Mouse (Mus musculus): ENCODE measurements around the gene Tln2. TPM values are rescaled to one million over a fixed set of nuclear protein-coding genes. Genes with fewer than 3 reads are reported as not detected.
A peak's percentile ranks its signal among the peaks of the same experiment; 100 is the strongest.

Gene Tln2
- total RNA-seq, 1 experiment, result 20.2 TPM

- TF ChIP-seq HCFC1 (IDR thresholded peaks at IDR 0.05; ENCODE audit: borderline replicate concordance, insufficient read depth, low read length) (no peak), CHD2 (IDR thresholded peaks at IDR 0.05; ENCODE audit: low read depth, low read length) (no peak), ZC3H11A (IDR thresholded peaks at IDR 0.05; ENCODE audit: borderline replicate concordance, low read depth, low read length) (no peak), MAFK (IDR thresholded peaks at IDR 0.05; ENCODE audit: insufficient read depth, low read depth, low read length) (no peak), ZNF384 (IDR thresholded peaks at IDR 0.05; ENCODE audit: low read depth, low read length) (no peak)
Observed at GRCm38 (mm10) chr9:67211220-67211619, 348.3 kb downstream of the Tln2 start.

GRCm38 (mm10) chr9:67209451-67209850, 350.1 kb downstream of the Tln2 start:
- peaks cover 24 to 44% of the 10 kb centered on the region in 2 experiments for H3K4me1 ChIP-seq (ENCODE audit: control insufficient read depth in 2 of 2, insufficient read depth in 2 of 2, low read length in 2 of 2, poor library complexity in 1 of 2)
- DNase-seq (ENCODE audit: low read depth, low spot score), result no peak
- no peaks in the 10 kb centered on the region for H3K36me3 ChIP-seq (ENCODE audit: control insufficient read depth, insufficient read depth, low read length, poor library complexity, severe bottlenecking)
- no peak overlapping the region for H3K9ac ChIP-seq (ENCODE audit: insufficient read depth, low read depth, low read length, poor library complexity, severe bottlenecking)
- H3K27ac ChIP-seq (ENCODE audit: insufficient read depth, low read depth, low read length, poor library complexity, severe bottlenecking), result peak overlapping the region; percentile 98
- TF ChIP-seq ZC3H11A (IDR thresholded peaks at IDR 0.05; ENCODE audit: borderline replicate concordance, low read depth, low read length) (no peak), MAFK (IDR thresholded peaks at IDR 0.05; ENCODE audit: insufficient read depth, low read depth, low read length) (peak; percentile 91), ZNF384 (IDR thresholded peaks at IDR 0.05; ENCODE audit: low read depth, low read length) (no peak), HCFC1 (IDR thresholded peaks at IDR 0.05; ENCODE audit: borderline replicate concordance, insufficient read depth, low read length) (no peak), CHD2 (IDR thresholded peaks at IDR 0.05; ENCODE audit: low read depth, low read length) (no peak)
- H3K4me3 ChIP-seq (ENCODE audit: insufficient read depth in 1 of 2, low read depth in 1 of 2, low read length in 2 of 2, poor library complexity in 1 of 2, severe bottlenecking in 1 of 2), result no peak overlapping the region
- in situ Hi-C loops (cut with MboI; ENCODE audit: low sequenced_read_pairs in 2 of 2, unreplicated experiment in 2 of 2), result no loop called here
- H3K9me3 ChIP-seq (ENCODE audit: control insufficient read depth, insufficient read depth, low read depth, low read length), result no peaks in the 10 kb centered on the region

More at GRCm38 (mm10) chr9:67211220-67211619, 348.3 kb downstream of the Tln2 start:
- Histone ChIP-seq H3K36me3 (ENCODE audit: control insufficient read depth, insufficient read depth, low read length, poor library complexity, severe bottlenecking) (no peaks in the 10 kb centered on the region), H3K4me1 (ENCODE audit: control insufficient read depth in 2 of 2, insufficient read depth in 2 of 2, low read length in 2 of 2, poor library complexity in 1 of 2) (peaks cover 25 to 45% of the 10 kb centered on the region in 2 experiments), H3K9ac (ENCODE audit: insufficient read depth, low read depth, low read length, poor library complexity, severe bottlenecking) (no peak overlapping the region), H3K27ac (ENCODE audit: insufficient read depth, low read depth, low read length, poor library complexity, severe bottlenecking) (no peak overlapping the region), H3K4me3 (ENCODE audit: insufficient read depth in 1 of 2, low read depth in 1 of 2, low read length in 2 of 2, poor library complexity in 1 of 2, severe bottlenecking in 1 of 2) (no peak overlapping the region), H3K9me3 (ENCODE audit: control insufficient read depth, insufficient read depth, low read depth, low read length) (no peaks in the 10 kb centered on the region)
- in situ Hi-C loops (cut with MboI; ENCODE audit: low sequenced_read_pairs in 2 of 2, unreplicated experiment in 2 of 2), result no loop called here
- no peak for DNase-seq (ENCODE audit: low read depth, low spot score)

DNA sequence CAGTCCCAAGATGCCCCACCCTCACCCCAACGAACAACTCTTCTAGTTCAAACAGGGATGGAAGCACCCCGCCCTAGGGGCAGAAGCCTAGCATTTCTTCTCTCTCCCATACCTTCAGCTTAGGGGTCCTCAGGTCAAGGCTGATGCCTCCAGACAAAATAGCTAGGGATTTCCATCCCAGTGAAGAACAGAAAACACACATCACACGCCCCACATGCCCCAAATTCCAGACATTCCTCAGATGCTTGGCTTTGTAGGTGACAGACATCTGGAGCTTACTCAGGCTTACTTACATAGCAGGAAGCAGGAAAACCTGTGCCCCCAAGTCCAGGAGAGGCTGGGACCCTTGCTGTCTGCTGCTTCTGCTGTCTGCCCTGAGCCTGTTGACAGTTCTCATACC, 351.1 kb downstream of the Tln2 start:
- peaks cover 19 to 39% of the 10 kb centered on the region in 2 experiments for H3K4me1 ChIP-seq (ENCODE audit: control insufficient read depth in 2 of 2, insufficient read depth in 2 of 2, low read length in 2 of 2, poor library complexity in 1 of 2)
- H3K9ac ChIP-seq (ENCODE audit: insufficient read depth, low read depth, low read length, poor library complexity, severe bottlenecking), result peak overlapping the region; percentile 60; the same call in 1 of the 2 replicates
- in situ Hi-C loops (cut with MboI; ENCODE audit: low sequenced_read_pairs in 2 of 2, unreplicated experiment in 2 of 2), result no loop called here
- TF ChIP-seq MAFK (IDR thresholded peaks at IDR 0.05; ENCODE audit: insufficient read depth, low read depth, low read length), result 0 out of 2 replicates have a peak, but pooled peaks have one; percentile 56
- no peak for TF ChIP-seq ZNF384 (IDR thresholded peaks at IDR 0.05; ENCODE audit: low read depth, low read length)
- H3K36me3 ChIP-seq (ENCODE audit: control insufficient read depth, insufficient read depth, low read length, poor library complexity, severe bottlenecking), result no peaks in the 10 kb centered on the region
- H3K4me3 ChIP-seq (ENCODE audit: insufficient read depth in 1 of 2, low read depth in 1 of 2, low read length in 2 of 2, poor library complexity in 1 of 2, severe bottlenecking in 1 of 2), result no peak overlapping the region
- peak; percentile 77 for DNase-seq (ENCODE audit: low read depth, low spot score)
- H3K27ac ChIP-seq (ENCODE audit: insufficient read depth, low read depth, low read length, poor library complexity, severe bottlenecking), result peak overlapping the region; percentile 98
- H3K9me3 ChIP-seq (ENCODE audit: control insufficient read depth, insufficient read depth, low read depth, low read length), result no peaks in the 10 kb centered on the region

DNA sequence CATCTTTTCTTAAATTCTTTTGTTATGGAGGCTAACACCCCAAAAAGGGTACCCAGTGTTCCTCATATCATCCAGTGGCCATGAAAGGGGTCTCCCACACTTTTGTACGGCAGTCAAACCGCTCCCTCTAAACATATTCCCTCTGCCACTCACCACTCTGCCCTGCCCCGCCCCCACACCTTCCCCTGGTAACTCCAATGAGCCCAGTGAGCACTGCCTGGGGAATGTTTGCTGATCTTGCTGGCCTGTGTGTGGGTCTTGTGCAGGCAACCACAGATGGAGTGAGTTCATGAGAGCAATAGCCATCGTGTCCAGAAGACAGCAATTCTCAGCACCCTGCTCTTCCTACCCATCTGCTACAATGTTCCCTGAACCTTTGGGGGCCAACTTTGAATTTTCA, 354.3 kb downstream of the Tln2 start:
- Histone ChIP-seq H3K27ac (ENCODE audit: insufficient read depth, low read depth, low read length, poor library complexity, severe bottlenecking) (peak overlapping the region; percentile 70; the same call in 1 of the 2 replicates), H3K36me3 (ENCODE audit: control insufficient read depth, insufficient read depth, low read length, poor library complexity, severe bottlenecking) (no peaks in the 10 kb centered on the region), H3K4me1 (ENCODE audit: control insufficient read depth in 2 of 2, insufficient read depth in 2 of 2, low read length in 2 of 2, poor library complexity in 1 of 2) (peaks cover 18 to 32% of the 10 kb centered on the region in 2 experiments), H3K9ac (ENCODE audit: insufficient read depth, low read depth, low read length, poor library complexity, severe bottlenecking) (0 out of 2 replicates have a peak overlapping the region, but pooled peaks have one; percentile 43), H3K4me3 (ENCODE audit: insufficient read depth in 1 of 2, low read depth in 1 of 2, low read length in 2 of 2, poor library complexity in 1 of 2, severe bottlenecking in 1 of 2) (no peak overlapping the region; a peak in 1 of 4 replicates), H3K9me3 (ENCODE audit: control insufficient read depth, insufficient read depth, low read depth, low read length) (no peaks in the 10 kb centered on the region)
- in situ Hi-C loops (cut with MboI; ENCODE audit: low sequenced_read_pairs in 2 of 2, unreplicated experiment in 2 of 2), result no loop called here
- no peak for TF ChIP-seq HCFC1 (IDR thresholded peaks at IDR 0.05; ENCODE audit: borderline replicate concordance, insufficient read depth, low read length)
- TF ChIP-seq MAFK (IDR thresholded peaks at IDR 0.05; ENCODE audit: insufficient read depth, low read depth, low read length), result no peak
- no peak for TF ChIP-seq CHD2 (IDR thresholded peaks at IDR 0.05; ENCODE audit: low read depth, low read length)
- no peak for TF ChIP-seq ZC3H11A (IDR thresholded peaks at IDR 0.05; ENCODE audit: borderline replicate concordance, low read depth, low read length)
- TF ChIP-seq ZNF384 (IDR thresholded peaks at IDR 0.05; ENCODE audit: low read depth, low read length), result no peak
- DNase-seq (ENCODE audit: low read depth, low spot score), result no peak

GRCm38 (mm10) chr9:67196609-67197008, 362.9 kb downstream of the Tln2 start:
- no peak overlapping the region for H3K27ac ChIP-seq (ENCODE audit: insufficient read depth, low read depth, low read length, poor library complexity, severe bottlenecking)
- no peak overlapping the region for H3K9ac ChIP-seq (ENCODE audit: insufficient read depth, low read depth, low read length, poor library complexity, severe bottlenecking)
- no peak for DNase-seq (ENCODE audit: low read depth, low spot score)
- no peak overlapping the region for H3K4me3 ChIP-seq (ENCODE audit: insufficient read depth in 1 of 2, low read depth in 1 of 2, low read length in 2 of 2, poor library complexity in 1 of 2, severe bottlenecking in 1 of 2)
- H3K36me3 ChIP-seq (ENCODE audit: control insufficient read depth, insufficient read depth, low read length, poor library complexity, severe bottlenecking), result no peaks in the 10 kb centered on the region
- peaks cover 5 to 15% of the 10 kb centered on the region in 2 experiments; a peak in 2 of 4 replicates for H3K4me1 ChIP-seq (ENCODE audit: control insufficient read depth in 2 of 2, insufficient read depth in 2 of 2, low read length in 2 of 2, poor library complexity in 1 of 2)
- no peaks in the 10 kb centered on the region for H3K9me3 ChIP-seq (ENCODE audit: control insufficient read depth, insufficient read depth, low read depth, low read length)
- no peak for TF ChIP-seq ZNF384 (IDR thresholded peaks at IDR 0.05; ENCODE audit: low read depth, low read length)
- TF ChIP-seq CHD2 (IDR thresholded peaks at IDR 0.05; ENCODE audit: low read depth, low read length), result no peak
- no peak for TF ChIP-seq HCFC1 (IDR thresholded peaks at IDR 0.05; ENCODE audit: borderline replicate concordance, insufficient read depth, low read length)
- no peak for TF ChIP-seq ZC3H11A (IDR thresholded peaks at IDR 0.05; ENCODE audit: borderline replicate concordance, low read depth, low read length)
- no peak for TF ChIP-seq MAFK (IDR thresholded peaks at IDR 0.05; ENCODE audit: insufficient read depth, low read depth, low read length)
- in situ Hi-C loops (cut with MboI; ENCODE audit: low sequenced_read_pairs in 2 of 2, unreplicated experiment in 2 of 2), result no loop called here

All from ES-E14 (cell line).